Mouse (Mus musculus): ENCODE results near the gene Htr7. TPM values are rescaled to one million over a fixed set of nuclear protein-coding genes. Genes with fewer than 3 reads are reported as not detected.

Gene Htr7
- polyA plus RNA-seq (2015; fragmentation: Nextera tagmentation; extraction: Ambion mirVana): 0.81 and 0.91 TPM in 2 replicates

GRCm38 (mm10) chr19:36057231-36057811 lies at the start of gene Htr7:
Htr7 (minus strand) TSS chr19:36057507.

GRCm38 (mm10) chr19:36083262-36084225 lies 26.2 kb upstream of the Htr7 start, which contains the start of gene Rpp30:
Rpp30 (plus strand) TSS chr19:36083716.

Other genes with a start within 250 kb of the Htr7 start
- gene Rpp30, start 26.2 kb upstream of the Htr7 start, polyA plus RNA-seq (2015; fragmentation: Nextera tagmentation; extraction: Ambion mirVana): 30.8 and 31.1 TPM in 2 replicates
- gene Ankrd1, start 62.6 kb upstream of the Htr7 start, polyA plus RNA-seq (2015; fragmentation: Nextera tagmentation; extraction: Ambion mirVana): 7.5 and 11.3 TPM in 2 replicates

All from skeletal muscle tissue, postnatal 0 days (tissue).